Mouse (Mus musculus) E14TG2a.4 (cell line): ENCODE measurements at regions not wholly inside any gene's neighbourhood (a gene's known extent, or its start where the extent isn't known, plus 50 kb on each side); places are given as distances from the start of the nearest gene placed in this dataset.

Source experiments
- CTCF ChIP-seq: conservative IDR thresholded peaks from 2 replicates; pipeline ENCODE4 v1.5.1; 2014; ENCODE audit warnings: low read length
- NANOG ChIP-seq: IDR thresholded peaks from 2 replicates; pipeline ENCODE4 v1.6.1; 2014; ENCODE audit warnings: borderline replicate concordance, low read length, mixed read lengths
- POU5F1 ChIP-seq: IDR thresholded peaks from 2 replicates; pipeline ENCODE4 v1.6.1; 2014; ENCODE audit warnings: low read length, borderline replicate concordance

DNA sequence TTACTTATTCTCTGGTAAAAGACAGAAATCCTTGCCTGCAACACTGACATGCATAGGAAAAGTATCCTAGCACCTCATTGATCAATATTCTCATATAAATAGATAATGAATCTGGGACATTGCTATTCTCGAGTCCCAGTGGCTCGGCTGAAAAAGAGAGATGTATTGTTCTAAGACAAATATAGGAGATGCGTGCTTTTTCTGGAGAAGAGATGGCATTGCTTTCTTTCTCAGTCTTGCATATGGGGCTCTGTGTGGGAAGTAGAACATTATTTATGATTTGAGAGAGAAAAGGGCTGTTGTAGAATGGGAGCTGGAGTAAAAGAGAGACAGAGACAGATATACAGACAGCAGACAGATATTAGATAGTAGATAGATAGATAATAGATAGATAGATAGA lies 527.4 kb downstream of the Btbd3 start:
- no peak for TF ChIP-seq CTCF
- no peak for TF ChIP-seq POU5F1
- TF ChIP-seq NANOG = no peak
